Comparison of ENCODE assay signal across 9 mouse cellular contexts in the genomic region with DNA sequence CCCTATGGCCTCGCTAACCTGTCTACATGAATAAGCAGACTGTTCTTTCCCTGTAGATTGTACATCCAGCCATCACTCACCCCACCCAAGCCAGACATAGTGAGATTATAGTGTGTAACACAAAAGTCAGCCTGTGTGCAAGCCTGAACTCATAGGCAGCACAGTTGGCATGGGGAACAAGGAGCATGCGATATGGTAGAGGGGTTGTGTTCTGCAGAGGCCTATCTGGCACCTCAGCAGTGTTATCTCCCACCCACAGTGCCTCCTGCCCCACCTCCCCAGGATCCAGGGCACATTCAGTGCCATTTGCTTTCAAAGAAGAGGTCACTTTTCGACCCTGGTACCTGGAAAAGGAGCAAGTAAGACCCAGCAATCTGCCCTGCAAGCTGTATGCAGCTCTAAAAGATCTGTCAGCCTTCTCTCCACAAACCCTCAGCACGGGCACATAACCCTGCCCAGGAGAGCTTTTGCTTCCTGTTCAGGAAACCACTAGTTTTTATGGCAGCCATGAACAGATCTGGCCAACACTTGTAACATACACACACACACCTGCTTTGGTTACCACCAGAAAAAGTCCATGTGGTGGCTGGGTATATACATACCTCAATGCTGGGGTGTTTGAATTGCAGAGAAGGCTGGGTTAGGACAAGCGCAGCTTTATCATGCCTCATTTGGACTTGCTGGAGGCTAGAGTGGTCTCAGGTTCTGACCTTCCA. TPM values are rescaled to one million over a fixed set of nuclear protein-coding genes. Genes with fewer than 3 reads are reported as not detected.
DNase-seq lines count a peak whose midpoint lies in the region; ATAC-seq and TF ChIP-seq lines count a peak whose summit lies in the region.
"Had no signal": no experiment of that assay in that cellular context is flagged by ENCODE, and none has a peak within 500 bp of the region (broad histone marks: within the 10 kb centered on the region; RNA-seq: fewer than 3 reads in every experiment).

No protein-coding gene starts in this region.

- no peak for TF ChIP-seq RAD21 in MEL (IDR thresholded peaks at IDR 0.05; ENCODE audit: low read depth, low read length)

- no peak overlapping the region for H3K4me3 ChIP-seq in heart, postnatal 0 days (ENCODE audit: low read depth, low read length)
- H3K4me3 ChIP-seq in MEL (ENCODE audit: control insufficient read depth in 1 of 2, insufficient read depth in 1 of 2, low read depth in 2 of 2, low read length in 2 of 2): no peak overlapping the region
- H3K4me3 ChIP-seq in hindbrain, embryonic 14.5 days (replicated peaks; ENCODE audit: low read length): no peak overlapping the region
- no peak overlapping the region for H3K4me3 ChIP-seq in hindbrain, embryonic 13.5 days
- H3K4me3 ChIP-seq: forebrain, embryonic 12.5 days had no signal

- no peak for TF ChIP-seq CTCF in heart, postnatal 0 days (IDR thresholded peaks at IDR 0.05; ENCODE audit: low read depth)
- no peak for TF ChIP-seq CTCF in MEL (IDR thresholded peaks at IDR 0.05 in 2 of 3, conservative IDR thresholded peaks at IDR 0.05 in 1 of 3; ENCODE audit: control insufficient read depth in 1 of 3, insufficient read depth in 1 of 3, low read depth in 2 of 3, low read length in 3 of 3, poor library complexity in 1 of 3, severe bottlenecking in 1 of 3)

- H3K9ac ChIP-seq in heart, postnatal 0 days (replicated peaks; ENCODE audit: low read depth, low read length): no peak overlapping the region
- peak overlapping the region; percentile 59 for H3K9ac ChIP-seq in MEL (ENCODE audit: control insufficient read depth, low read depth, low read length, poor library complexity, severe bottlenecking)
- H3K9ac ChIP-seq in hindbrain, embryonic 14.5 days: no peak overlapping the region
- H3K9ac ChIP-seq in hindbrain, embryonic 13.5 days: no peak overlapping the region; the same call in 1 of the 2 replicates
- H3K9ac ChIP-seq: forebrain, embryonic 12.5 days had no signal

- TF ChIP-seq EP300 in heart, postnatal 0 days (IDR thresholded peaks at IDR 0.05; ENCODE audit: low read depth): no peak
- TF ChIP-seq EP300 in MEL (IDR thresholded peaks at IDR 0.05; ENCODE audit: low read depth in 1 of 2, low read length in 2 of 2): peak; percentile 88 to 94

- peak in 1 of 2 experiments; percentile 48; a peak in 2 of 4 replicates for TF ChIP-seq POLR2A in MEL (IDR thresholded peaks at IDR 0.05; ENCODE audit: control insufficient read depth in 1 of 2, insufficient read depth in 1 of 2, low read depth in 1 of 2, low read length in 2 of 2, poor library complexity in 1 of 2)

- no peaks in the 10 kb centered on the region for H3K9me3 ChIP-seq in heart, postnatal 0 days (replicated peaks; ENCODE audit: control insufficient read depth, low read length)
- H3K9me3 ChIP-seq in MEL (replicated peaks; ENCODE audit: insufficient read depth, low read length): no peaks in the 10 kb centered on the region
- H3K9me3 ChIP-seq in hindbrain, embryonic 14.5 days (ENCODE audit: control insufficient read depth, low read length): no peaks in the 10 kb centered on the region
- H3K9me3 ChIP-seq in hindbrain, embryonic 13.5 days: no peaks in the 10 kb centered on the region
- H3K9me3 ChIP-seq: forebrain, embryonic 12.5 days had no signal

- peak overlapping the region; percentile 69 for H3K27ac ChIP-seq in heart, postnatal 0 days (ENCODE audit: low read depth)
- peak overlapping the region; percentile 99 for H3K27ac ChIP-seq in MEL (ENCODE audit: control insufficient read depth, low read depth, low read length)
- H3K27ac ChIP-seq in hindbrain, embryonic 14.5 days: no peak overlapping the region
- no peak overlapping the region for H3K27ac ChIP-seq in hindbrain, embryonic 13.5 days
- H3K27ac ChIP-seq: forebrain, embryonic 12.5 days had no signal

- DNase-seq in heart, postnatal 0 days (ENCODE audit: low spot score): no peak
- no peak for DNase-seq in heart, postnatal 4 days
- peak; percentile 87 for DNase-seq in MEL (ENCODE audit: low read depth, low spot score)
- DNase-seq in hindbrain, embryonic 14.5 days (ENCODE audit: low spot score): no peak
- no peak for DNase-seq in right cerebral cortex, postnatal 14 days

- H3K4me2 ChIP-seq in heart, postnatal 0 days (ENCODE audit: low read depth, low read length): no peak overlapping the region
- H3K4me2 ChIP-seq in hindbrain, embryonic 14.5 days (replicated peaks): no peak overlapping the region
- H3K4me2 ChIP-seq in hindbrain, embryonic 13.5 days: no peak overlapping the region
- H3K4me2 ChIP-seq: forebrain, embryonic 12.5 days had no signal

- H3K36me3 ChIP-seq in heart, postnatal 0 days (replicated peaks; ENCODE audit: control insufficient read depth, insufficient read depth, low read length): peaks cover 21% of the 10 kb centered on the region; the same call in 1 of the 2 replicates
- peaks cover 0 to 59% of the 10 kb centered on the region in 2 experiments; a peak in 2 of 4 replicates for H3K36me3 ChIP-seq in MEL (ENCODE audit: control insufficient read depth in 1 of 2, insufficient read depth in 2 of 2, low read length in 2 of 2)
- peaks cover 30% of the 10 kb centered on the region for H3K36me3 ChIP-seq in hindbrain, embryonic 14.5 days (replicated peaks; ENCODE audit: control insufficient read depth, insufficient read depth)
- peaks cover 37% of the 10 kb centered on the region for H3K36me3 ChIP-seq in hindbrain, embryonic 13.5 days

- H3K4me1 ChIP-seq in heart, postnatal 0 days (ENCODE audit: control insufficient read depth, insufficient read depth): peaks cover 25% of the 10 kb centered on the region
- peaks cover 19 to 61% of the 10 kb centered on the region in 2 experiments for H3K4me1 ChIP-seq in MEL (ENCODE audit: control insufficient read depth in 1 of 2, insufficient read depth in 2 of 2, low read length in 2 of 2)
- peaks cover 2% of the 10 kb centered on the region for H3K4me1 ChIP-seq in hindbrain, embryonic 14.5 days (replicated peaks; ENCODE audit: control insufficient read depth, insufficient read depth, low read length)
- peaks cover 4% of the 10 kb centered on the region for H3K4me1 ChIP-seq in hindbrain, embryonic 13.5 days (replicated peaks)

- WGBS in heart, postnatal 0 days: 63% methylated on average over 5 of the region's 5 CpGs
- WGBS in hindbrain, embryonic 14.5 days: 88% methylated on average over 5 of the region's 5 CpGs
- 88% methylated on average over 5 of the region's 5 CpGs for WGBS in hindbrain, embryonic 13.5 days

- H3K79me2 ChIP-seq in MEL (ENCODE audit: control insufficient read depth, insufficient read depth, low read length, poor library complexity): peaks cover 20% of the 10 kb centered on the region

- no peaks in the 10 kb centered on the region for H3K27me3 ChIP-seq in heart, postnatal 0 days (ENCODE audit: control insufficient read depth, insufficient read depth, low read length)
- H3K27me3 ChIP-seq in MEL (ENCODE audit: control insufficient read depth in 1 of 2, insufficient read depth in 2 of 2, low read length in 2 of 2): no peaks in the 10 kb centered on the region
- H3K27me3 ChIP-seq in hindbrain, embryonic 14.5 days (ENCODE audit: control insufficient read depth, insufficient read depth, low read length): no peaks in the 10 kb centered on the region
- H3K27me3 ChIP-seq in hindbrain, embryonic 13.5 days: no peaks in the 10 kb centered on the region
- H3K27me3 ChIP-seq: forebrain, embryonic 12.5 days had no signal

- ATAC-seq in heart, postnatal 0 days (ENCODE audit: insufficient read depth, low read depth): no peak
- ATAC-seq in erythroid progenitor cell, adult 5-6 weeks (replicated peaks; ENCODE audit: low FRiP score, poor library complexity, severe bottlenecking): peak; percentile 84
- peak; percentile 88 for ATAC-seq in megakaryocyte-erythroid progenitor cell, adult 5-6 weeks (replicated peaks; ENCODE audit: low FRiP score, low TSS enrichment, poor library complexity, severe bottlenecking)
- no peak for ATAC-seq in hindbrain, embryonic 14.5 days (ENCODE audit: low FRiP score)
- no peak for ATAC-seq in hindbrain, embryonic 13.5 days (ENCODE audit: low FRiP score)

TF ChIP-seq in MEL, 35 proteins besides CTCF, POLR2A, EP300 and RAD21 (continues in another document):
- TF ChIP-seq MEF2A (IDR thresholded peaks at IDR 0.05; ENCODE audit: extremely low read depth, insufficient replicate concordance, low read depth, low read length, poor library complexity, severe bottlenecking) (no peak), ETS1 (IDR thresholded peaks at IDR 0.05; ENCODE audit: low read depth, low read length) (peak; percentile 25; the same call in 1 of the 2 replicates)

RNA-seq across cellular contexts. Expression of a gene that starts 3.6 kb away (rescaled TPM):
- total RNA-seq in heart, postnatal 0 days (2014; rRNA removed; ENCODE audit: low replicate concordance): 37.2 and 37.6 TPM in 2 replicates
- 24.8 and 25.2 TPM in 2 replicates for polyA plus RNA-seq in heart, postnatal 0 days (2015; fragmentation: Nextera tagmentation; extraction: Ambion mirVana)
- total RNA-seq in heart, postnatal 4 days (2021): 10 to 100 TPM; 34.4 to 38.0 TPM
- 37.4 and 56.3 TPM in 2 replicates for total RNA-seq in MEL (2012; rRNA removed)
- 10 to 100 TPM in 1 of 2 experiments, not detected in 1; 54.2 TPM for polyA plus RNA-seq in MEL (2012; ENCODE audit: insufficient read depth in 1 of 2, insufficient read length in 2 of 2, low read depth in 1 of 2, low replicate concordance in 2 of 2, missing spikeins in 1 of 2)
- 25.2 and 41.5 TPM in 2 replicates for total RNA-seq in erythroid progenitor cell, adult 5-6 weeks (2015; ENCODE audit: low replicate concordance)
- 35.2 and 37.9 TPM in 2 replicates for total RNA-seq in erythroid progenitor cell, adult 5-6 weeks (2017; ENCODE audit: low replicate concordance)
- total RNA-seq in megakaryocyte-erythroid progenitor cell, adult 5-6 weeks (2014; fragmentation: Nextera tagmentation): 43.1 and 47.0 TPM in 2 replicates
- 24.2 and 31.6 TPM in 2 replicates for total RNA-seq in megakaryocyte-erythroid progenitor cell, adult 5-6 weeks (2017)
- 12.8 and 13.5 TPM in 2 replicates for polyA plus RNA-seq in hindbrain, embryonic 14.5 days (2014; fragmentation: Nextera tagmentation; extraction: Ambion mirVana)
- 9.8 and 11.1 TPM in 2 replicates for polyA plus RNA-seq in hindbrain, embryonic 13.5 days (2015; fragmentation: Nextera tagmentation; extraction: Ambion mirVana)

RNA-seq across cellular contexts. Expression of a gene that starts 53.2 kb away (rescaled TPM):
- 36.4 and 54.8 TPM in 2 replicates for total RNA-seq in heart, postnatal 0 days (2014; rRNA removed; ENCODE audit: low replicate concordance)
- 34.9 and 37.9 TPM in 2 replicates for polyA plus RNA-seq in heart, postnatal 0 days (2015; fragmentation: Nextera tagmentation; extraction: Ambion mirVana)
- 10 to 100 TPM; 29.7 to 30.5 TPM for total RNA-seq in heart, postnatal 4 days (2021)
- 54.3 and 58.0 TPM in 2 replicates for total RNA-seq in MEL (2012; rRNA removed)
- polyA plus RNA-seq in MEL (2012; ENCODE audit: insufficient read depth in 1 of 2, insufficient read length in 2 of 2, low read depth in 1 of 2, low replicate concordance in 2 of 2, missing spikeins in 1 of 2): 100 to 1,000 TPM in 1 of 2 experiments, not detected in 1; 115 TPM
- total RNA-seq in erythroid progenitor cell, adult 5-6 weeks (2015; ENCODE audit: low replicate concordance): 5.4 and 17.3 TPM in 2 replicates
- 10.3 and 18.7 TPM in 2 replicates for total RNA-seq in erythroid progenitor cell, adult 5-6 weeks (2017; ENCODE audit: low replicate concordance)
- 56.1 and 65.7 TPM in 2 replicates for total RNA-seq in megakaryocyte-erythroid progenitor cell, adult 5-6 weeks (2014; fragmentation: Nextera tagmentation)
- 62.0 and 64.6 TPM in 2 replicates for total RNA-seq in megakaryocyte-erythroid progenitor cell, adult 5-6 weeks (2017)
- polyA plus RNA-seq in hindbrain, embryonic 14.5 days (2014; fragmentation: Nextera tagmentation; extraction: Ambion mirVana): 71.6 and 74.4 TPM in 2 replicates
- polyA plus RNA-seq in hindbrain, embryonic 13.5 days (2015; fragmentation: Nextera tagmentation; extraction: Ambion mirVana): 78.0 and 80.1 TPM in 2 replicates

Comparison
In these comparisons a context has a peak if more than half of its experiments do, and no peak if none do; other contexts are left out.
1. ATAC-seq: peak in erythroid progenitor cell, adult 5-6 weeks (single experiment) and megakaryocyte-erythroid progenitor cell, adult 5-6 weeks (single experiment); none in heart, postnatal 0 days (single experiment), hindbrain, embryonic 14.5 days (single experiment) and hindbrain, embryonic 13.5 days (single experiment).
2. H3K27ac ChIP-seq: peak in heart, postnatal 0 days (single experiment) and MEL (single experiment); none in hindbrain, embryonic 14.5 days (single experiment) and hindbrain, embryonic 13.5 days (single experiment).